Mouse (Mus musculus) cerebellum, adult 9-11 months (tissue): ENCODE data around the gene Ccdc77.

Experiments used
- DNase-seq: peaks from one replicate; pipeline ENCODE4 v3.0.0; 2022

Ccdc77 gene

DNA sequence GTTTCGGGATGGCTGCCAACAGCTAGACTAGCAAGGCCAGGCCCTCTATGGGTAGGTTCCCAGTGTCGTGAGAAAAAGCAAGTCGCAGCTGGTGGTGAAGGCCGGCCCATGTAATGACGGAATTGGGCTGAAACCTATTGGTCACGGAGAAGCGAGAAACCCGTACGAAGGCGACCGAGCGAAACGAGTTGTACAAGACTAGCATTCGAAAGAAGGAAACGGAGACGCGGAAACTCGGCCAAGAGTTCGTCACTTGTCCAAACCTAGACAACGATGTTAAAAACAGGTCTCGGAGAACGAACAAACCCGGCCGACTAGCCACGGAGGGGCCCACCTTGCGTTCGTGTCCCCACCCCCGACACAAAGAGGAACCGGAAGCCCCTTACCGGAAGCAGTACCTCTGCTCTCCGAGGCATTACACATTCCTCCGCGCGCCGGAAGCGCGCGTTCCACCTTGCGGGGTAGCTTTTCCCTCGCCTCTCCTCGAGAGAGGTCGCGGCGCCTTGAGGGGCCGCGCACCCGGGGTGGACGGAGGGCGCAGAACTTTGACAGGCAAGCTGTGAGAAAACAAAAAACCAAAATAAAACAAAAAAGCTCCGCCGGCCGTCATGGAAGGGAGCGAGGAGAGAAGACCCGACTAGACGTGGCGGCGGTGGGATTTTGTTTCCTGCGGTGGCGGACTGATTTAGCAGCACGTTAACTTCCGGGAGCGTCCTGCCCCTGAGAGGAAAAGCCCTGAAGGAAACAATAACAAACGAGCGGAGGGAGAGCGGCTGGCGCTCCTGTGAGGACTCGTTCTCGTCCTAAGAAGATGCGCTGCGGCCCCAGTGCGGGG, at the start of gene Ccdc77, which contains the start of gene Kdm5a:
Ccdc77 (minus strand) TSS at position 687 of the 835 bp plus-strand sequence.
Kdm5a (plus strand) TSS at position 437 of the 835 bp plus-strand sequence.
- DNase-seq: peak; percentile 94

DNA sequence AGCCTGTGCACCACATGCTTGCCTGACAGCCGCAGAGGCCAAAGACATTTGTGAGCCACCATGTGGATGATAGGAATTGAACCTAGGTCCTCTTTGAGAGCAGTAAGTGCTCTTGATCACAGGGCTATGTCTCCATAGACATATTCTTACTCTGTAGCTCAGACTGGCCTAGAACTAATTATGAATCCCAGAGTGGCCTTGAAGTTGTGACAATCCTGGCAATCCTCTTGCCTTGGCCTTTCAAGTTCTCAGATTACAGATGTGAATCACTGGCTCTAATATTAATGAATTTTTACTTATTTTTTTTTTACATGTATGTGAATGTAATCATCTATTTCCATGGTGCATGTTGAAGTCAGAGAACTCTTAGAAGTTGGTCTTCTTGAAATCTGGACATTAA, 39.8 kb upstream of the Ccdc77 start:
- DNase-seq: no peak

DNA sequence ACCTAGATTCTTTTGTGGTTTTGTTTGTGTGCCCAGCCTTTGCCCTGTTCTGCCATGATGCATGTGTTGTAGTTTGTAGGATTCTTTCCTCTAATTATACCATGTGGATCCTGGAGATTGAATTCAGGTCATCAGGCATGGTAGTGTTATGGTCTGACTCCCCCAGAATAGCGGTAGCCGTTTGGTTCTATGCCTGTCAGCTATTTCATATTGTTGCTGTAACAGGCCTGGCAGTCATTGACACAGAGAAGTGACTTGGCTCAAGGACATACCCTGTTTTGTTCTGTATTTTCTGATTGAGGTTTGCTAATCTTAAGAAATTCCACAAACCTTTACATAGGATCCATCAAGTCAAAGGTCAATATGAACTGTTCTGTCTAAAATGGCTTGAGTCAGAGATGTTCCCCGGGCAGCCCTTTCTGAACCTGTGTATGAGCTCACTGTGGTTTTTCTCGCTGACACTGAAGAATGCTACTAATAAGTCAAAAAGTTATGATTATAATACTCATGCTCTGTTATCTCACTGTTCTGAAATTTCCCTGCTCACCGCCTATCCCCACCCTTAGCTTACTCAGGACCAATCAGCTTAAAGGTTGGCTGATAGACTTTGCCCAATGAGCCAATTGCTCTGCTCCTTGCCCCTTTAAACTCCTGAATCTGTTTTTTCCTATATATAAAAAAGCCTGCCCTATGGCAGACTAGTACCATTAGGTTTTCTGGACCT, 31.6 kb upstream of the Ccdc77 start:
- DNase-seq: no peak

DNA sequence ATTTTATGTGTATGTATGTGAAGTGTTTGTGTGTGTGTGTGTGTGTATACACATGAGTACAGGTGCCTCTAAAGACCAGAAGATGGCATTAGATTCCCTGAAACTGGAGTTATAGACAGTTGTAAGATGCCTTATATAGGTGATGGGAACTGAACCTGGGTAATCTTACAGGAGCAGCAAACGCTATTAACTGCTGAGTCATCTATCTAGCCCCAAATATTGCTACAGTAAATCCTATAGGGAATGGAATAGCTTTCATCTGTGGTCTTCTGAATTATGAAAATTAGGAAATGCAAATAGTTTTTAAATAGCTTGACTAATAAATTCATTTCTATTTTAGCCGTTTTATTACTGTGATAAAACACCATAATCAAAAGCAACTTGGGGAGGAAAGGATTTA, 28.6 kb upstream of the Ccdc77 start:
- DNase-seq: no peak

DNA sequence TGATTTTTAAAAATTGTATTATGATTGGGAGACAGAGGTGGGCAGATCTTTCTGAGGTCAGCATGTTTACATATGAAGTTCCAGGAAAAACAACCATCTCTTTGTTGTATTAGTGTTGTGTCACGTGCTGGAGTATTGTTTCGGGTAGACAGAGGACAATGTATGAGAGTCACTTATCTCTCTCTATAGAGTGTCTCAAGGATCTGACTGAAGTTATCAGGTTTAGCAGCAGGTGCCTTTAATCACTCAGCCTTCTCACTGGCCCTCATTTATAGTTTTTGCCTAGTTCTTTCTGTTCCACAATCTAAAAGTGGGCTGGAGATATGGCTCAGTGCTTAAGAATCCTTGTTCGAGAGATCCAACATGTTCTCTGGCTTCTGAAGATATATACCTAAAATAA, 25.9 kb upstream of the Ccdc77 start:
- DNase-seq: no peak

DNA sequence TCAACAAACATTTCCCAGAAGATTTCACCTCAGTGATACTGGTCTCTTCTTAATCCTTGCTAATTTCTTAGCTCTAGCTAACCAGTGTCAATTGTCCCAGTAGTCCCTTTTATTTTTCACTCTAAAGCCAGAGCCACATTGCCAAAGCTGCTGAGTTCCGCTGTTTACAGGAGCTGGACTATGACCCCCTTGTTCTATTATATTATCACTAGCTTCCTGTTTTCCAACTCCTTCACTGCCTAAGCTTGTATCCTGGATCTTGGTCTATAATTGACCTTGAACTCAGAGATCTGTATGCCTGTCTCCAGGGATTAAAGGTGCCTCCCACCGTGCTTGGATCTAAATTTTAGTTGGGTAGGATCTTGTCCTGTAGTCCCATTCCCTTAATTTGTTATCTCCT, 12.6 kb upstream of the Ccdc77 start:
- DNase-seq: no peak

DNA sequence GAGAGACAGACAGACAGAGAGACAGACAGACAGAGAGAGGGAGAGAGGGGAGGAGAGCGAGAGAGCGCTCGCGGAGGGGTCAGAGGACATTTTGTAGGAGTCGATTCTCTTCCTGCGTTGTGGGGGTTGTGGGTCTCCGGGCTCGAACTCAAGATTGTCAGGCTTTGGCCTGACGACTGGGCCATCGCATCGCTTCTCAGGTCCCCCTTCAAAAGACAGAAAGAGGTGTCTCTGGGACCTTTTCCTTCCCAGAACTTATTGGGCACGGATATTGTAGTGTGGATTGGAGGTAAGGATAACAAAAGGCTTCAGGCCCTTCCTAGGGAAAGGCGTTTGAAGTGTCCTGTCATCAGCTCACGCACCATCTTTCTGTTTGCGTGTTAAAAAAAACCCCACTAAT, 877 bp upstream of the Ccdc77 start:
- DNase-seq: no peak

DNA sequence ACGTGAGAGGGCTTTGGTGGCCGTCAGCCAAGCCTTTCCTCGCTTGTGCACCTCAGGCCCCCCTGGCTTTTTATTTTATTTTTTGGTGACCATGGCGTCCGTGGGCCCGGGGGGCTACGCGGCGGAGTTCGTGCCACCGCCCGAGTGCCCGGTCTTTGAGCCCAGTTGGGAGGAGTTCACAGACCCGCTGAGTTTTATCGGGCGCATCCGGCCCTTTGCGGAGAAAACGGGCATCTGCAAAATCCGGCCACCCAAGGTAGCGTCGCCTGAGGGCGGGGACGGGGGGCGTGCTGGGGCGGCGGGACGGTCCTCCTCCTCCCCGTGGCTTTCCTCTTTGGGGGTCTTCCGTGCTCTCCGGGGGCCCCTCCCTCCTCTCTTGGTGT, 340 bp upstream of the Ccdc77 start:
- no peak for DNase-seq

DNA sequence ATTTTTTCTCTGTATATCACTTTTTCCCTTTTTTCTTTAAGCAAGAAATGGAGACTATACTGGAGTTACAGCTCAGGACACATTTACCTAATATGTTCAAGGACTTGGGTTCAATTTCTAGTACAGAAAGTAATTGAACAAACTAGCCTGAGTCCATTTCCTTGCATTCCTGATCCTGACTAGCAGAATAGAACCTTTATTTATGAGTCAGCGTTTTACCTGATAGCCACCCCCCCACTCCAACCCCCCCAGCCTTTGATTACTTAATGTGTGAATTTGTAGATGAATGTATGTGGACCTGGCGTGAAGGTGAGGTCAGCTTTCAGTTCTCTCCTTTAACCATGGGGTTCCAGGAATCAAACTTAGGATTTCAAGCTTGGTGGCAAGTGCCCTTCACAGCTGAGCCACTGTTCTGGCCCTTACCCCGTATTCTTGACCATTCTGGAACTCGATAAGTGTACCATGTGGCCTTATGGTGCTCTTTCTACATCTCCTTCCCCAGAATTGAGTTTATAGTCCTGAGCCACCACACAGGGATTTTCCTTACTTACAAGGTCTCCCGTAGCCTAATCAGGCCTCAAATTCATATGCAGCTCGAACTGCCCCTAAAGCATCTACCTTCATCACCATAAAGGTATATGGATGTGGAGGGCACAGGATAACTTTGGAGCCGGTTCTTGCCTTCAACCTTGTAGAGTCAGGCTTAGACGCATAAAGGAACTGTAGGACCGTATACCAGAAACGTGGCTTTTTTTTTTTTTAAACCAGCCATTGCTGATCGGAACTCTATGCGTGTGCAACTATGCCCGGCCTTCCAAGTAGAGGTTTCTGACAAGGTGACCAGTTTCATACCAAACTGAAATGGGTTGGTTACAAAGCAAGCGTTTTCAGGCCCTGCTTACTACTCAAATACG, 1.1 kb downstream of the Ccdc77 start:
- DNase-seq: no peak

DNA sequence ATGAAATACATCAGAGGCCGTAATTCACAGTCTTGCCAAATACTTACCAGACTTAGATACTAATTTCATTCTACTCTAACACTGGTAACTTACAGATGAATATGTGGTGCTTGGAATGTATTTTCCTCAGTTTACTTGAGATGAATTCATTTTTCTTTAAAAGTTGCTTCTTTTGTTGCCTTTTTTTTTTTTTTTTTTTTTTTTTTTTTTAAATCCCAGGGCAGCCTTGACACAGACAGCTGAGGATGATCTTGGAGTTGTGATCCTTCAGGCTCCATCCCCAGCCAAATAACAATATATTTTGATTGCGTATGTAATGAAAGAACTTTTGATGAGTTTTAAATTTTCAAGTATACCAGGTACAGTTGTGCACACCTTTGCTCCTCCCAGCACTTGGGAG, 2.0 kb downstream of the Ccdc77 start:
- DNase-seq: no peak

DNA sequence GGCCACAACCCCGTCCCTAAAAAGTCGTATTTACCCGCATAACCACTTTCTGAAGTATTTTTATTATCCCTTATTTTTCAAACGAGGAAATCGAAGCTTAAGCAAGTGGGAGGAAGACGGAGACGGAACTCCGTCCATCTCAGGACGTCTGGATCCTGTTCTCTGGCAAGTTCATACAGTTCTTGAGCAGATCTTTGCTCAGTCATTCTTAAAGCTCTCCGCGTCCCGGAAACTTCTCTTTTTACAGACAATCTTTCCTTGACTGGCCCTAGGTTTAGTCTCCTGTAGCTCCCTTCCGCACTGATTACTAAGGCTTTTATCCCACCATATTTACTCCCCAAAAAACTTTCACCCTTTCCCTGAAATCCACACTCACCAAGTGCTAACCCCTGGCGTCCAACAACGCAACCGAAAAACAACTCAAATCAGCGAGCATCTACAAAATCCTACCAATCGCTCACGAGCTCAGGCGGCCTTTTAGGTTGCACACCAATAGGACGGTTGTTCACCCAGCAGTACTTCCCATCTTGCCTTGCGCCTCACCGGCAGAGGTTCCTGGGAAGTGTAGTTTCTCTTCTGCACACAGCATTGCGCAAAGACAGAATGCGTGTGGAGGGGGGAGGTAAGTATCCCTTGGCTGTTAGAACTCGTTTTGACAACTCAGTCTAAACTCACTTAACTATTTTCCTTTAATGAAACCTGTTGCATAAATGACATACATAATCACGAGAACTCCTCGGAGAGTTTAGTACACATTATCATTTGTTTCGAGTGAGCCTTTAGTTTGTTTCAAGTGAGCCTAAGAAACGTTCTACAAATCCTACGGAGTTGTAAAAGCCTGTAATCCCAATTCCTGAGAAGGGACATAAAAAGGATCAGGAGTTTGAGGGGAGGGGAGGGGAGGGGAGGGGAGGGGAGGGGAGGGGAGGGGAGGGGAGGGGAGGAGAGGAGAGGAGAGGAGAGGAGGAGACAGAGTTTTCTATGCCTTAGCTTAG, 6.9 kb downstream of the Ccdc77 start:
- peak; percentile 84 for DNase-seq

DNA sequence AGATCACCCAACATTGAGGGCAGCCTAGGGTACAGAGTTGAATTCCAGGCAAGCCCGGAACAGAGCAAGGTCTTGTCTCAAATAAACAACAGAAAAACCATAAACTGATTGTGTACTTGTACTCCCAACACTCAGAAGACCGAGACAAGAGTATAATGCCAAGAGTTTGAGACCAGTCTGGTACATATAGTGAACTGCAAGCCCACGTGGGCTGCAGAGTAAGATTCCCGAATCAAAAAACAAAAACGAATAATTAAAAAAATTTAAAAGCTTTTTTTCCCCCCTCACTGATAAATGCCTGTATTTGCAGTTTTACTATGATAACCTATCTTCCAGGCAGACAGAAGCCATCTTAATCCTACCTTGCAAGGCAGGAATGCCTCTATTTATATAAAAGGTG, 7.7 kb downstream of the Ccdc77 start:
- DNase-seq: no peak

DNA sequence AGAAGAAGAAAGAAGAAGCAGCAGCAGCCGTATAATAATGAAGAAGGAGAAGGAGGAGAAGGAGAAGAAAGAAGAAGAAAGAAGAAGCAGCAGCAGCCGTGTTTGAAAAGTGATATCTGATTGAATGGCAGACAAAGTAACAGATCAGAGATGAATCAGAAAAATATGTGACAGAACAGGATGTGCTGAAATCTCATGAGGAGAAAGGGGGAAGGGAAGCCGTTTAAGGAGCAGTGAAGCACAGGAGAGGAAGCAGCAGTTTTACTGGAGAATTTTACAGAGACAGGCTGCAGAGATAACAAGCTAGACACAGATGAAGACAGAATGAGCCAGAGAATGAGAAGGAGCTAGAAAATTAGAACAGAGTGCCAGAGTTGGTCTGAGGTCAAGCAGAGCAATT, 15.2 kb downstream of the Ccdc77 start:
- DNase-seq: no peak

DNA sequence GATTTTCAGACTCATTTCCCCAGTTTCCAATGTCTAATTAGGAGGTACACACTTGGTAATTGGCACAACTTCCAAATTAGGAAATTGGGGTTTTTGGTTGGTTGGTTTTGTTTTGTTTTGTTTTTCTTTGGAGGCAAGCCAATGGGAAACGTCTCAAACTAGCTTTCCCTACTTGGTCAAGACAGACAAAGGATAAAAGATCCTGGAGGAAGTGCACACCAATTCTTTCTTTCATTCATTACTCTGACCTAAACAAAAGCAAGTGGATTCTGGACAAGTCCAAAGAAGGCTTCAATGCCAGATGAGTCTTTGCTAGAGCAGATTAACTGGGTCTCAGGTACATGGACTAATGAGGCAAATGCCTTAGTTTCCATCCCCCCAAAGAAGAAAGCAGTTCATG, 20.2 kb downstream of the Ccdc77 start:
- no peak for DNase-seq

DNA sequence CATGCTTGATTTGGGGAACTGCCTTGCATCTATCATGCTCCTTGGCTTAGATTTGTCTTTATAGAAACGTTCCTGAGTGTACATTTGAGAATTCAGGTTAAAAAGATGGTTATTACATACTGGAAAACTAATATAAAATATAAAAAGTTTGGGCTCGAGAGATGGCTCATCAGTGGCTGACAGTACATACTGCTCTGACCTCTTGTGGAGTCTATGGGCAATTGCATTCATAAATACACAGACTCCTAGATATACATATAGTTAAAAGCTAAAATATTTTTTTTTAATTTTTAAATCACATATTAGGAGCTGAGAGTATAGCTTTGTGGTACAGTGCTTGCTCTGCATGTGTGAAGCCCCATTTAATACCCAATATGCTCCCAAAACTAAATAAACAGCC, 31.8 kb downstream of the Ccdc77 start:
- no peak for DNase-seq

DNA sequence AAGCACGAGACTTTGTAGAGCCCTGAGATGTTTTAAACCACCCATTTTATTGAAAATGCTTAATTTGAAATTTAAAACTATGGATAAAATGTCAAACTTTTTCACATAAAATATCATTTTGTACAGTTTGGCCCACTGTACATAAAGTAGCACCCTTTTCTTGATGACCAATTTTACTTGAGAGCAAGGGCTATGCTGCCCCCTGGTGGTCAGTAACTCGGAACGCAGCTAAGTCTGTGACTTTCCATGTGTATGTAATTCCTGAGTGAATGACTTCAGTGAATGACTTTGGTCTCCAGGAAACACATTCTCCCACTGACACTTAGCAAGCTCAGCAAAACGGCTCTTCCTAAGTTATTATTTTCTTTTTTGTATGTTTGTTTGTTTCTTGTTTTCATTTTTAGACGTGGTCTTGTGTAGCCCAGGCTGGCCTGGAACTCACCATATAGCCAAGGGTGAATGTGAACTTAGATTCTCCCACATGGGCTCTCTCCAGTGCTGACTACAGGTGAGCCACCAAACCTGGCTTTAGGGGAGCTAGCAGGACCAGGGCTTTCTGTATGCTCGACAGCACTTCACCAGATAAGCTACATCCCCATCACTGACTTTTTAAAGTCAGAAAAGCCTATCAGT, 39.8 kb downstream of the Ccdc77 start:
- DNase-seq: peak; percentile 38

DNA sequence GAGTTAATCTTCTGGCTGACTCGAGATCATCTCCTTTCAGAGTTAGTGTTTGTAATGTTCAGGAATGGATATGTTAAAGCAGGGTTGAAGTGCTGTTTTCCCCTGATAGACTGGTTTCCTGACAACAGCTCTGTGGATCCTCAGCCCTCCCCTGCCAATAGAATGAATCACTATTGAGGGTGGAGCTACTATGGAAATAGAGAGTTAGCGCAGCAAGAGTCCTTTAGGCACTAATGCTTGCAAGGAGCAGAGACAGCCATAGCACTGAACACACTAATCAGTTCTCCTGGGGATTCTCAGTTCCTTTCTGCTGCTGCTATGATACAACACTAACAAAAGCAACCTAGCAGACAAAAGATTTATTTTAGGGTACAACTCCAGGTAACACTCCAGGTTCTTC, 43.8 kb downstream of the Ccdc77 start:
- DNase-seq: no peak

DNA sequence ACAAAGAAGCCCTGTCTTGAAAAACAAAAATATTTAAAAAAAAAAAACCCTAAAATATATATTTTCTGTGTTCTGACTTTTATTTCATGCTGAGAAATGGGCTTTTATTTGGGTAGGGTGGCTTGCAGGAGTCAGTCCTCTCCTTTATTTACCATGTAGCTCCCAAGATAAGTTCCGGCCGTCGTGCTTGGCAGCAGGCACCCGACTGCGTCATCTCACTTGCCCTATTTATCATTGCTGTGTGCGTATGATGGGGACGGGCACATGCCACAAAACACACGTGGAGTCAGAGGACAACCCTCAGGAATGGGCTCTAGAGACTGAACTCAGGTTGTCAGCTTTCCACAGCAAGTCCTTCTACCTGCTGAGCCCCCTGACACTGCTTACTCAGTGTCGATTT, 45.0 kb downstream of the Ccdc77 start:
- DNase-seq: no peak

DNA sequence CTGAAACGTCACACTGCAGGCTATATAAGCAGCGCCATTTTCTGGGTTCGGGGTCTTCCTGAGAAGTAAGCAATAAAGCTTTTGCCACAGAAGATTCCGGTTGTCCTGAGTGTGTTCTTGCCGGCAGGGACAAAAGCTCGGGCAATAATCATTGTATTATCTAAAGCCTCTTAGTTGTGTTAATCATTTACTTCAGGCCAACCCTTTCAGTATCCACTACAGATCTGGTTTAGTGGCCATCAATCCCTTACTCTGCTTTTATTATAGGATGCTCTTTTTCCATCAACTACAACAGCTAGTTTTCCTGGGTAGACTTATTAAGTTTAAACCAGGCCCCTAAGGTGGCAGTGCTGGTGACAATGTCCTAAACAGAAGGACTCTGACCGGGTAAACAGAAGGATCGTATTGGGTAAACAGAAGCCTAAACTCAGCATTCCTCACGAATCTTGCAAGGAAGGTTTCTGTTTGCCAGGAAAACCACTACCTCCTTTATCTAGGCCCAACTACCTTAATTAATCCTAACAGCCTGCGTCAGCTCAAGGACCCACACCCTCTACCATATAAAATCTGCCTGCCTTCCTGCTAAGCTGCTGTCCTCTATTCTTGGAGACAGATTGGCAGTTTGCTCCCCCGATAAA, 45.8 kb downstream of the Ccdc77 start:
- no peak for DNase-seq

DNA sequence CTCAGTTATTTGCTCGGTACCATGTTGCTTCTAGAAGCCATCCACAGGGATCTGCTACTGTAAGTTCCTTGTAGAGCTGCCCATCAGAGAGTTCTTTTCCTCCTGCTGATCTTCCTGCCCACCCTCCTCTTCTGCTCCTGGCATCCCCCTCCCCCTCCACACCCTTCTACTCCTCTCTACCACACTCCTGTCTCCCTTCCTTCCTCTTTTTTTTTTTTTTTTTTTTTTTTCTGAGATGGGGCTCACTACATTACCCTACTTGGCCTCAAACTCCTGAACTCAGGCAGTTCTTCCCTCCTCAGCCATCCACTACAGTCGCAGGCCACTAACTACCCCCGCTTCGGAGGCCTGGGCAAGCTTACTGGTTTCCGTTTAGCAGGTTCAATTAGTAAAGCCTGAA, 51.7 kb downstream of the Ccdc77 start:
- DNase-seq: no peak

DNA sequence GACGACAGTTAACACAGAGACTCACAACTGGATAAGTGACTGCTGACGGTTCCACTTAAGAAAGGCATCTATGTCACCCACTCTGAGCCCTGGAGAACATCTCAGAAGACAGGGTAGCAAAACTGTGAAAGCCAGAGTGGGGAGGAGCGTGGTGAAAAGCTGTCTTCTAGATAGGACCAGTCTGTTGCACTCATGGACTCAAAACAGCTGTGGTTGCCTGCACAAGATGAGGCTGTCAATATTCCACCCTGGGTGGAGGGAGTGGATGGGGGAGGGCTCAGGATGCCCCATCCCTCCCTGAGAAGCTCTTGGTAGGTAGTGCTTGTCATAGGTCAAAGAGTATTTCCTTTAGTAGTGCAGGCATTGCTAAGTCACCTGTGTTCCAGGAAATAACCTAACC, 54.4 kb downstream of the Ccdc77 start:
- DNase-seq: no peak
